Mouse (Mus musculus): ENCODE measurements at regions not wholly inside any gene's neighbourhood (a gene's known extent, or its start where the extent isn't known, plus 50 kb on each side); places are given as distances from the start of the nearest gene placed in this dataset.

DNA sequence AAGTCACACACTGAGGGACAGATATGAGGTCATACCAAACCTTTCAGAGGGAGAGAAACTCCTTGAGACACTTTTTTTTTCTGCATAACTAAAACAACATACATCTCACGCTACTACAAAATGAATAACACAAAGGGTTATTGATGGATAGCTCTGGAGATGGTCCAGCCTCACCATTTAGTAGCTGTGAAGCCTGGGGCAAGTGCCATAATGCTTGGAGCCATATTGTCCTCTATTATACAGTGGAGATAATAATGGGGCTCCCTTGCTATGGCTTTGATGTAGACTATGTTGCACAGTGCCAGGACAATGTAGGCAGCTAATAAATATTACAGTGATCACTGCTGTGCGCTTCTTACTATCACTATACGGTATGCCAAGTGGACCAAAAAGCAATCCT lies 168.3 kb downstream of the Nedd1 start:
- TF ChIP-seq CTCF (IDR thresholded peaks at IDR 0.05; ENCODE audit: control insufficient read depth, insufficient read depth, insufficient replicate concordance, low read depth, low read length) (no peak), POLR2A (IDR thresholded peaks at IDR 0.05; ENCODE audit: control insufficient read depth, low read depth, low read length) (no peak)

Data from testis, adult 2 months (tissue).